Mouse (Mus musculus): ENCODE data around the gene P2rx1. TPM values are rescaled to one million over a fixed set of nuclear protein-coding genes. Genes with fewer than 3 reads are reported as not detected.

The P2rx1 gene
- polyA plus RNA-seq, 1 experiment: 400 TPM

DNA sequence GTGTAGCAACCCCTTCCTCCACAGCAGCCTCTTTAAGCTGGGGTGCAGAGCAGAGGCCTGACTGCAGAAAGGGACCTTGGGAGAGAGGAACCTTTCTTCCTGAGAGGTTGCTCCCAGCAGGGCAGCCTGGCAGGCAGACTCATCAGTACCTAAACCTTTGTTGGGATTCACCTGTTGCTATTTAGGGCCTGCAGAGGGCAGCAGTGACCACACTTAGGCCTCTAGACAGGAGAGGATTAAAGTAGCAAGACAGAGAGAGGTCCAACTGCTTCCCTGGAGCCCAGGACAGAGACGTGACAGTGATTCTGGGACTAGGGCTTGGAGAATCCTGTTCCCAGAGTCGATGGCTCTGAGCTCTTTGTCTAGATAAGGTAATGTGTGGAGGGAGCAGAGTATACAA, 7.5 kb downstream of the P2rx1 start:
- no peak for TF ChIP-seq GATA1 (IDR thresholded peaks at IDR 0.05; ENCODE audit: borderline replicate concordance, low read length)
- no peak for TF ChIP-seq FLI1 (IDR thresholded peaks at IDR 0.05; ENCODE audit: low read length)
- no peaks in the 10 kb centered on the region for H3K27me3 ChIP-seq (replicated peaks)
- H3K4me3 ChIP-seq (replicated peaks): no peak overlapping the region
- no peaks in the 10 kb centered on the region for H3K9me3 ChIP-seq
- peaks cover 100% of the 10 kb centered on the region for H3K4me1 ChIP-seq
- H3K36me3 ChIP-seq (replicated peaks; ENCODE audit: low read length): peaks cover 97% of the 10 kb centered on the region

DNA sequence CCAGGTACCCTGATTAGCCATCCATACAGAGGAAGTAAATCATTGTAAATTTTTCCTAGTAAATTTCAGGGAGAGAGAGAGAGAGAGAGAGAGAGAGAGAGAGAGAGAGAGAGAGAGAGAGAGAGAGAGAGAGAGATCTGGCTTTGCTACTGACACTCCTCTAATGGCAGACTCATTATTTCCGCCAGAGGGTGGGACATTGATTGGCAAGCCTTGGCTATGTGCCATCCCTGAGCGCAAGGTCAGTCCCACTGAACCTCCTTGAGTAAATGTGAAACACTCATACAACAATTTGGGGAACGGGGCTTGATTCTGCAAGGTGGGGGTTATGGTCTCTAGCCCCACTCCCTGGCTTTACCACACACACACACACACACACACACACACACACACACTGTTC, 8.2 kb downstream of the P2rx1 start:
- Histone ChIP-seq H3K4me1 (peaks cover 100% of the 10 kb centered on the region), H3K4me3 (replicated peaks) (no peak overlapping the region), H3K36me3 (replicated peaks; ENCODE audit: low read length) (peaks cover 98% of the 10 kb centered on the region), H3K27me3 (replicated peaks) (no peaks in the 10 kb centered on the region), H3K9me3 (no peaks in the 10 kb centered on the region)
- no peak for TF ChIP-seq FLI1 (IDR thresholded peaks at IDR 0.05; ENCODE audit: low read length)
- TF ChIP-seq GATA1 (IDR thresholded peaks at IDR 0.05; ENCODE audit: borderline replicate concordance, low read length): no peak

DNA sequence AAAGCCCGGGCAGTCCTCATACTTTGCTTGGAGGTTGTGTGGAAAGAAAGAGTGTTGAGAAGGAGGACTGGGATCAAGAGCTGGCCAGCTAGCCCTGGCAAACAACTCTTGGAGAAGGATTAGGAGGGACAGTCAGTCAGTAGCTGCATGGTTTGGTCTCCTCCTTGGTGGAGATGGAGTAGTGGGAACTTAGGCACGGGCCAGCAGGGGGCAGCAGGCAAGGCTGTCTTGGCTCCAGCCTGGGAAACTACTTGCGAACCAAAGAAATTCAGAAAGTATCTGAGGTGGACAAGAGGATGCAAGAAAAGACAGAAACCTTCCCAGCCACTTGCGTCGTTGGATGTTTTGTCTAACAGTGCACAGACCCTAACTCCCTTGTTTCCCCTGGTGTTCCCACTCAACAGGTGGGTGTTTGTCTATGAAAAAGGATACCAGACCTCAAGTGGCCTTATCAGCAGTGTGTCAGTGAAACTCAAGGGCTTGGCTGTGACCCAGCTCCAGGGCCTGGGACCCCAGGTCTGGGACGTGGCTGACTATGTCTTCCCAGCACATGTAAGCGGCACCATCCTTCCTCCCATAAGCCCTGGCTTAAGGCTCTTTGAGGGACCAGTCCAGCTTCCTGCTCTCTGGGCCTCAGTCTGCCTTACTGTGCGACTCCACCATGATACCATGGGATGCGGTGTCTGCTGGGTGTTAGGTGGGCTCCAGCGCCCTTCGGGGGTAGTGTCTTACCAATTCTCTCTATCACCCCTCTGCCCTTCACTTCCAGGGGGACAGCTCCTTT, 9.0 kb downstream of the P2rx1 start:
- Histone ChIP-seq H3K4me1 (peaks cover 100% of the 10 kb centered on the region), H3K9me3 (no peaks in the 10 kb centered on the region), H3K27me3 (replicated peaks) (no peaks in the 10 kb centered on the region), H3K36me3 (replicated peaks; ENCODE audit: low read length) (peaks cover 99% of the 10 kb centered on the region), H3K4me3 (replicated peaks) (no peak overlapping the region)
- no peak for TF ChIP-seq GATA1 (IDR thresholded peaks at IDR 0.05; ENCODE audit: borderline replicate concordance, low read length)
- TF ChIP-seq FLI1 (IDR thresholded peaks at IDR 0.05; ENCODE audit: low read length): no peak

DNA sequence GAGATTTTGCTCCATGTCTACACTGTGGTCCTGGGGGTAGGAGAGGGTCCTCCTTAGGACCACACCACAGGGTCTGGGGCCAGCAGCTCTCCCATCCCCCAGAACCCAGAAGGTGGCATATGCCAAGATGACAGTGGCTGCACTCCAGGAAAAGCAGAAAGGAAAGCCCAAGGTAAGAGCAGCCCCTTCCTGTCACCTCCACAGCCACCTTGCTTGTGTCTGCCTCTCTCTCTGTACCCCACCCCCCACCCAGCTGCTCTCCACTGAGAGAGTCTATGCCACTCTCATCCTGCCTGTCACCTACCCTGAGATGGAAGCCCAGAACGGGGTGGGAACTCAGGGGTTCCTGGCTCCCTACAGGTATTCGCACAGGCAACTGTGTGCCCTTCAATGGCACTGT, 9.9 kb downstream of the P2rx1 start:
- Histone ChIP-seq H3K4me1 (peaks cover 98% of the 10 kb centered on the region), H3K36me3 (replicated peaks; ENCODE audit: low read length) (peaks cover 100% of the 10 kb centered on the region)

DNA sequence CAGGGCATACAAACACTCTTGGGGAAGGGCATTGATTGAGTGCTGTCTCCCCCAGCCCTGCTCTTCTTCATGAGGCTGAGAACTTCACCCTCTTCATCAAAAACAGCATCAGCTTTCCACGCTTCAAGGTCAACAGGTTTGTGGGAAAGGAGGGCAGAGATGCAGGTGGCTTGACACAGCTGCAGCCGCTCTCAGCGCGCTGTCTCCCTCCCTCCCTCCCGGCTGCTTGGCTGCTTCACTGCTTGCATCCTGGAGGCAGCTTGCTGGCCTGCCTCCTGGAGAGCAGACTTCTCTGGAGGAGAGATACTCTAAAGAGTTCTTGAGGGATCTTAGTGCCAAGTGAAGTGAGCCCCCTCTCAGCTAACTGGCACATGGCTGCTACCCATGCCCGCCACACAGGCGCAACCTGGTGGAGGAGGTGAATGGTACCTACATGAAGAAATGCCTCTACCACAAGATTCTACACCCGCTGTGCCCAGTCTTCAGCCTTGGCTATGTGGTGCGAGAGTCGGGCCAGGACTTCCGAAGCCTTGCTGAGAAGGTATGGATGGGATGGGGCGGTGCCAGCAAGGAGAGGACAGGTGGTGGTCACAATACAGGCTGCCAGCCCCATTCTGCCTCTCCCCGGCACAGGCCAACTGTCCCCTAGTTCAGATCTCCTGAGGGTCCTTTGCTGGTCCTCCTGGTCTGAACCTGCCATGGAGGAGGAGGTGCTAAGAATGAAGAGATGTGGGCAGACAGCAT, 10.8 kb downstream of the P2rx1 start:
- H3K27me3 ChIP-seq (replicated peaks): no peaks in the 10 kb centered on the region
- peaks cover 100% of the 10 kb centered on the region for H3K36me3 ChIP-seq (replicated peaks; ENCODE audit: low read length)
- no peaks in the 10 kb centered on the region for H3K9me3 ChIP-seq
- no peak overlapping the region for H3K4me3 ChIP-seq (replicated peaks)
- TF ChIP-seq FLI1 (IDR thresholded peaks at IDR 0.05; ENCODE audit: low read length): no peak
- TF ChIP-seq GATA1 (IDR thresholded peaks at IDR 0.05; ENCODE audit: borderline replicate concordance, low read length): no peak
- peaks cover 93% of the 10 kb centered on the region for H3K4me1 ChIP-seq

More for the DNA sequence above, 9.9 kb downstream of the P2rx1 start:
- Histone ChIP-seq H3K4me3 (replicated peaks) (no peak overlapping the region), H3K27me3 (replicated peaks) (no peaks in the 10 kb centered on the region), H3K9me3 (no peaks in the 10 kb centered on the region)
- TF ChIP-seq FLI1 (IDR thresholded peaks at IDR 0.05; ENCODE audit: low read length) (no peak), GATA1 (IDR thresholded peaks at IDR 0.05; ENCODE audit: borderline replicate concordance, low read length) (no peak)

DNA sequence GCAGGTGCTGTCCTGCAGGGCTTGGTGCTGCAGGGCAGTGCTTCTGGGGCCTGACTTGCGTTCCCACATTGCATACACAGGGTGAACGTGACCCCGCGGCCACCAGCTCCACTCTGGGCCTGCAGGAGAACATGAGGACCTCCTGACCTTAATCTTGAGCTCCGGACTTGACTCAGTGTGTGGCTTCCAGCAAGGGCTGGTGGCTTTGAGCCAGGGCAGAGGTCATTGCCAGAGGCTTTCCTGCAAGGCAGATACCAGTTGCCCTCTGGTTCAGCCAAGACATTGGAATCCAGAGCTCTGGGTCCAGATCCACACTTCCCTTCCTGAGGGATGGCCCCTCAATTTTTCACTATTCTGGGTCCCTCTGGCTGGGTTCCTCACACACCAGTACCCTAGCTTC, 15.1 kb downstream of the P2rx1 start:
- TF ChIP-seq GATA1 (IDR thresholded peaks at IDR 0.05; ENCODE audit: borderline replicate concordance, low read length) (no peak), FLI1 (IDR thresholded peaks at IDR 0.05; ENCODE audit: low read length) (no peak)
- Histone ChIP-seq H3K4me3 (replicated peaks) (no peak overlapping the region), H3K4me1 (peaks cover 84% of the 10 kb centered on the region), H3K27me3 (replicated peaks) (peaks cover 1% of the 10 kb centered on the region), H3K36me3 (replicated peaks; ENCODE audit: low read length) (peaks cover 89% of the 10 kb centered on the region), H3K9me3 (no peaks in the 10 kb centered on the region)

DNA sequence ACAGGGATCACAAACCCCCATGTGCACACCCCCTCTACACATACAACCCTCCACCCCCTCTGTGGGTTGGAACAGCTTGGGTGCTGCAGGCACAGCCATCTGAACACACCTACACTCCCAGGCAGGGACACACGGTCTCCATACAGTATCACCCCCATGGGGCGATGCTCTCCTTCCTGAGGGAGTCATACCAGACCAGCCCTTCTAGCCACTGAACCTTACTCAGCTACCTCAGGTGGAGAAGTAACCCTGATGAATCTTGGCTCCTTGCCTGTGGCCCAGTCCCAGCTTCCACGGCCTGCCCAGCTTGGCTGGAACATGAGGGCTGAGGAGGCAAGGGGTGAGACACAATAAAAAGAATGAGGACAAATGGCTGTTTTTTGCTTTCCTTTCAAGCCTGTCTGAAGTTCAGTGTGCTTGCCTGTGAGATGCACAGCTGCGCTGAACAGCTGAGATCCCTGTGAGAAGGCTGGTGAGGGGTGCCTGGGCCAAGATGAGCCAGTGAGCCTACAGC, 16.0 kb downstream of the P2rx1 start:
- TF ChIP-seq FLI1 (IDR thresholded peaks at IDR 0.05; ENCODE audit: low read length): no peak
- no peak for TF ChIP-seq GATA1 (IDR thresholded peaks at IDR 0.05; ENCODE audit: borderline replicate concordance, low read length)
- H3K4me1 ChIP-seq: peaks cover 84% of the 10 kb centered on the region

DNA sequence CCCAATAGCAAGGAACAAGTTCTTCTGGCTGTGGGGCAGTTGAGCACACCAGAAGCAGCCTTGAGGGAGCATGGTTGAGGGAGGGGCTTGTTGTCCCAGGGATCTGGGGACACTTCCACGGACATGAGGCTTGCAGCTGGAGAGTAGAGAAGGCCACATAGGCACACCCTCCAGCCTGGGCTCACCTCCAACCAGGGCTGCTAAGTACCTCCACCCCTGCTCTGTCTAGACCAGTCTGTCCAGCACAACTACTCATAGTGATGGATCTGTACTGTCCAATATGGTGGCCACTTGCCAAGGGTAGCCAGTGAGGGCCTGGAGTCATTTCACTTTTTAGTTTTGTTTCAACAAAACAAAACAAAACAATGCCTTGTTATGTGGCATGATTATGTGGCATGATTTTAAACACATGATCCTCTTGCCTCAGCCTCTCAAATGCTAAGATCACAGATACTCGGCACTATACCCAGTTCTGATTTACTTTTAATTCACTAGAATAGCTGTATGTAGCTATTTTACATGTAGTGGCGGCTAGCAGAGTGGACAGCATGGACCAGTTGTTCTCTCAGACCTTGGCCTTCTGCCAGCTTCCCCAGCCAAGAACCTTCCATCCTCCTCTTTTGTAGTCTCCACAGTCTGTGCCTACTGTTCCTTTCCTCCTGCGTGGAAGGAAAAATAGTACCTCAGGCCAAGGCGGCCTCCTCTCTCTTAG, 16.6 kb downstream of the P2rx1 start:
- H3K4me3 ChIP-seq (replicated peaks): no peak overlapping the region
- H3K4me1 ChIP-seq: peaks cover 84% of the 10 kb centered on the region
- peaks cover 88% of the 10 kb centered on the region for H3K36me3 ChIP-seq (replicated peaks; ENCODE audit: low read length)
- no peak for TF ChIP-seq FLI1 (IDR thresholded peaks at IDR 0.05; ENCODE audit: low read length)
- TF ChIP-seq GATA1 (IDR thresholded peaks at IDR 0.05; ENCODE audit: borderline replicate concordance, low read length): no peak
- H3K9me3 ChIP-seq: no peaks in the 10 kb centered on the region
- peaks cover 17% of the 10 kb centered on the region for H3K27me3 ChIP-seq (replicated peaks)

More for the DNA sequence above, 16.0 kb downstream of the P2rx1 start:
- Histone ChIP-seq H3K36me3 (replicated peaks; ENCODE audit: low read length) (peaks cover 88% of the 10 kb centered on the region), H3K27me3 (replicated peaks) (peaks cover 10% of the 10 kb centered on the region), H3K9me3 (no peaks in the 10 kb centered on the region), H3K4me3 (replicated peaks) (no peak overlapping the region)

DNA sequence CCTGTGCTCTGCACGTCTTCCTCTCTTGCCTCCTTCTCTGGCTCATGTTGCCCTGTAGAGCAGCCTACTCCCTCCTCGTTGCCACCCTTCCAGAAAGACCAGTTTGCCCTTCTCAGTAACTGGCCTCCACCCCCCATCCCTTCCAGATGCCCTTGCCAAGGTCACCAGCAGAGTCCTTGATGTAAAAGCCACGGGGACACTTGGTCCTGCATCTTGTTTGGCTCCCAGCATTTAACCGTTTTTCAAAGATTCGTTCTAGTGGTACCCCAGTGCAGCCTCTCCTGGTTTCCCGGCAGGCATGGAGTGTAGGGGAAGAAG, 17.2 kb downstream of the P2rx1 start:
- peaks cover 84% of the 10 kb centered on the region for H3K4me1 ChIP-seq
- TF ChIP-seq GATA1 (IDR thresholded peaks at IDR 0.05; ENCODE audit: borderline replicate concordance, low read length) (no peak), FLI1 (IDR thresholded peaks at IDR 0.05; ENCODE audit: low read length) (no peak)
- no peaks in the 10 kb centered on the region for H3K9me3 ChIP-seq
- peaks cover 17% of the 10 kb centered on the region for H3K27me3 ChIP-seq (replicated peaks)
- peaks cover 86% of the 10 kb centered on the region for H3K36me3 ChIP-seq (replicated peaks; ENCODE audit: low read length)
- H3K4me3 ChIP-seq (replicated peaks): no peak overlapping the region

Data from megakaryocyte, embryonic 14.5 days (primary cell).